Mouse (Mus musculus) hindbrain, embryonic 16.5 days (tissue): Measurements from ENCODE around the gene Myf5. TPM values are rescaled to one million over a fixed set of nuclear protein-coding genes. Genes with fewer than 3 reads are reported as not detected.

ENCODE experiments used
- ATAC-seq: fragments of 200-750 bp; cut with Nextera tagmentation; 2 replicates; pipeline ENCODE4 v1.8.0; 2017; ENCODE audit warnings: moderate TSS enrichment, moderate library complexity
- H3K27ac ChIP-seq: fragments of 300-500 bp; sonication (generic); 2 replicates; pipeline ENCODE4 v1.5.1; 2014; ENCODE audit warnings: low read depth, mild to moderate bottlenecking, control low read depth, low read length, moderate library complexity
- H3K27me3 ChIP-seq: fragments of 300-500 bp; sonication (generic); replicated peaks from 2 replicates; pipeline ENCODE4 v1.6.1; 2014; ENCODE audit warnings: low read length; ENCODE audit not compliant: control insufficient read depth, insufficient read depth
- H3K36me3 ChIP-seq: fragments of 300-500 bp; sonication (generic); 2 replicates; pipeline ENCODE4 v1.6.1; 2014; ENCODE audit warnings: mild to moderate bottlenecking, low read length, moderate library complexity, mixed read lengths; ENCODE audit not compliant: control insufficient read depth, insufficient read depth
- H3K4me1 ChIP-seq: fragments of 300-500 bp; sonication (generic); 2 replicates; pipeline ENCODE4 v1.6.1; 2014; ENCODE audit warnings: low read depth, low read length; ENCODE audit not compliant: control insufficient read depth, insufficient read depth
- H3K4me2 ChIP-seq: fragments of 300-500 bp; sonication (generic); 2 replicates; pipeline ENCODE4 v1.6.1; 2014; ENCODE audit warnings: mild to moderate bottlenecking, low read length, control low read depth, moderate library complexity
- H3K4me3 ChIP-seq: fragments of 300-500 bp; sonication (generic); 2 replicates; pipeline ENCODE4 v1.5.1; 2014; ENCODE audit warnings: mild to moderate bottlenecking, low read length, control low read depth, moderate library complexity
- H3K9ac ChIP-seq: fragments of 300-500 bp; sonication (generic); 2 replicates; pipeline ENCODE4 v1.6.1; 2014; ENCODE audit warnings: low read depth, mild to moderate bottlenecking, control low read depth, low read length, moderate library complexity
- H3K9me3 ChIP-seq: fragments of 300-500 bp; sonication (generic); 2 replicates; pipeline ENCODE4 v1.6.1; 2014; ENCODE audit warnings: mild to moderate bottlenecking, low read length, moderate library complexity; ENCODE audit not compliant: control insufficient read depth
- WGBS: fragments of 180-500 bp; shearing (Covaris S2); extraction: QIAGEN DNeasy Blood & Tissue Kit; methylation state at CpG from one replicate; pipeline ENCODE4 v1.1.7; 2014; 5-methylcytosine and 5-hydroxymethylcytosine counted together
- polyA plus RNA-seq: library from polyadenylated mRNA; unstranded; fragments of >200 nt; fragmentation: Nextera tagmentation; extraction: Ambion mirVana; gene quantifications from 2 replicates; pipeline ENCODE4 v1.2.1, GENCODE M21; 2015

Myf5 gene
- polyA plus RNA-seq, 1 experiment from 2014 or later = not detected

- no peaks in the 10 kb centered on the region for H3K9me3 ChIP-seq
- H3K9ac ChIP-seq = no peak within 1 kb of the TSS
- H3K4me2 ChIP-seq = peak within 1 kb of the TSS; percentile 46
- H3K4me1 ChIP-seq = no peaks in the 10 kb centered on the region
- H3K4me3 ChIP-seq = peak within 1 kb of the TSS; percentile 11; the same call in 1 of the 2 replicates
- no peaks in the 10 kb centered on the region for H3K36me3 ChIP-seq
- H3K27me3 ChIP-seq = no peaks in the 10 kb centered on the region
- ATAC-seq = no peak
- H3K27ac ChIP-seq = no peak within 1 kb of the TSS
- WGBS = 84% methylated on average over 6 of the region's 6 CpGs
These were observed 8.6 kb upstream of the Myf5 start, which contains the start of gene Myf6 for GRCm38 (mm10) chr10:107494568-107494967. Myf6 (minus strand) TSS chr10:107494737.

GRCm38 (mm10) chr10:107493580-107494474 is 7.9 kb upstream of the Myf5 start:
- WGBS = 50% methylated on average over 20 of the region's 20 CpGs
- Histone ChIP-seq H3K27me3 (no peaks in the 10 kb centered on the region), H3K9me3 (no peaks in the 10 kb centered on the region), H3K27ac (no peak overlapping the region), H3K4me1 (no peaks in the 10 kb centered on the region), H3K9ac (no peak overlapping the region; the same call in 1 of the 2 replicates), H3K36me3 (no peaks in the 10 kb centered on the region), H3K4me2 (peak overlapping the region; percentile 46), H3K4me3 (peak overlapping the region; percentile 11)
- peak; percentile 76 for ATAC-seq

GRCm38 (mm10) chr10:107492867-107493579 is 7.1 kb upstream of the Myf5 start:
- peak; percentile 73 for ATAC-seq
- H3K27ac ChIP-seq = no peak overlapping the region
- WGBS = 45% methylated on average over 18 of the region's 18 CpGs
- no peaks in the 10 kb centered on the region for H3K9me3 ChIP-seq
- H3K4me2 ChIP-seq = peak overlapping the region; percentile 46
- H3K27me3 ChIP-seq = no peaks in the 10 kb centered on the region
- peak overlapping the region; percentile 1; the same call in 1 of the 2 replicates for H3K9ac ChIP-seq
- H3K4me3 ChIP-seq = peak overlapping the region; percentile 11
- H3K4me1 ChIP-seq = no peaks in the 10 kb centered on the region
- no peaks in the 10 kb centered on the region for H3K36me3 ChIP-seq

GRCm38 (mm10) chr10:107488654-107489315 is 2.9 kb upstream of the Myf5 start:
- H3K27me3 ChIP-seq = no peaks in the 10 kb centered on the region
- H3K4me3 ChIP-seq = no peak overlapping the region
- no peak for ATAC-seq
- WGBS = 28% methylated on average over 12 of the region's 12 CpGs
- H3K4me1 ChIP-seq = no peaks in the 10 kb centered on the region
- H3K27ac ChIP-seq = no peak overlapping the region
- no peak overlapping the region for H3K9ac ChIP-seq
- no peak overlapping the region for H3K4me2 ChIP-seq
- H3K9me3 ChIP-seq = no peaks in the 10 kb centered on the region
- H3K36me3 ChIP-seq = no peaks in the 10 kb centered on the region

GRCm38 (mm10) chr10:107486770-107487169 is 836 bp upstream of the Myf5 start:
- WGBS = 62% methylated on average over 12 of the region's 12 CpGs
- Histone ChIP-seq H3K9ac (no peak overlapping the region), H3K4me1 (no peaks in the 10 kb centered on the region), H3K9me3 (no peaks in the 10 kb centered on the region), H3K4me3 (no peak overlapping the region), H3K36me3 (no peaks in the 10 kb centered on the region), H3K27ac (no peak overlapping the region), H3K4me2 (no peak overlapping the region), H3K27me3 (no peaks in the 10 kb centered on the region)
- no peak for ATAC-seq

GRCm38 (mm10) chr10:107484050-107484449 is 1.9 kb downstream of the Myf5 start:
- H3K4me1 ChIP-seq = no peaks in the 10 kb centered on the region
- H3K9ac ChIP-seq = no peak overlapping the region
- H3K27me3 ChIP-seq = no peaks in the 10 kb centered on the region
- H3K4me2 ChIP-seq = peak overlapping the region; percentile 1; the same call in 1 of the 2 replicates
- no peaks in the 10 kb centered on the region for H3K9me3 ChIP-seq
- H3K27ac ChIP-seq = no peak overlapping the region
- 69% methylated on average over 10 of the region's 10 CpGs for WGBS
- H3K4me3 ChIP-seq = no peak overlapping the region
- no peak for ATAC-seq
- H3K36me3 ChIP-seq = no peaks in the 10 kb centered on the region

GRCm38 (mm10) chr10:107473497-107473896 is 12.4 kb downstream of the Myf5 start:
- 52% methylated on average over 2 of the region's 2 CpGs for WGBS
- Histone ChIP-seq H3K4me1 (no peaks in the 10 kb centered on the region), H3K27ac (no peak overlapping the region), H3K4me3 (no peak overlapping the region), H3K36me3 (no peaks in the 10 kb centered on the region), H3K9ac (no peak overlapping the region), H3K4me2 (no peak overlapping the region), H3K9me3 (no peaks in the 10 kb centered on the region), H3K27me3 (no peaks in the 10 kb centered on the region)
- ATAC-seq = no peak

- Histone ChIP-seq H3K9ac (no peak overlapping the region), H3K27ac (no peak overlapping the region), H3K4me1 (no peaks in the 10 kb centered on the region), H3K9me3 (no peaks in the 10 kb centered on the region), H3K27me3 (no peaks in the 10 kb centered on the region), H3K4me2 (no peak overlapping the region), H3K36me3 (no peaks in the 10 kb centered on the region), H3K4me3 (no peak overlapping the region)
- WGBS = 49% methylated on average over 5 of the region's 5 CpGs
- no peak for ATAC-seq
These were observed 14.2 kb downstream of the Myf5 start for GRCm38 (mm10) chr10:107471712-107472111.

GRCm38 (mm10) chr10:107467819-107468218 is 18.1 kb downstream of the Myf5 start:
- 94% methylated on average over 7 of the region's 7 CpGs for WGBS
- H3K9me3 ChIP-seq = no peaks in the 10 kb centered on the region
- no peak overlapping the region for H3K4me2 ChIP-seq
- no peak overlapping the region for H3K9ac ChIP-seq
- H3K27ac ChIP-seq = no peak overlapping the region
- ATAC-seq = no peak
- H3K36me3 ChIP-seq = no peaks in the 10 kb centered on the region
- H3K27me3 ChIP-seq = no peaks in the 10 kb centered on the region
- H3K4me1 ChIP-seq = no peaks in the 10 kb centered on the region
- no peak overlapping the region for H3K4me3 ChIP-seq
